Mouse (Mus musculus): ENCODE results near the gene Asprv1. TPM values are rescaled to one million over a fixed set of nuclear protein-coding genes. Genes with fewer than 3 reads are reported as not detected.

The Asprv1 gene
- polyA plus RNA-seq, 1 experiment from 2014 or later: 2,145 TPM

- WGBS: 86% methylated on average over 10 of the region's 10 CpGs
- no peaks in the 10 kb centered on the region for H3K9me3 ChIP-seq (ENCODE audit: control insufficient read depth, low read length)
- H3K4me1 ChIP-seq (replicated peaks; ENCODE audit: control insufficient read depth, insufficient read depth): no peaks in the 10 kb centered on the region
- H3K4me3 ChIP-seq (ENCODE audit: low read depth, low read length): no peak overlapping the region
- TF ChIP-seq CTCF (IDR thresholded peaks at IDR 0.05; ENCODE audit: low read depth): peak; percentile 47
- no peak for TF ChIP-seq EP300 (optimal IDR thresholded peaks at IDR 0.05)
- DNase-seq (ENCODE audit: low spot score): no peak
- ATAC-seq (ENCODE audit: low FRiP score, low TSS enrichment): no peak
- no peak overlapping the region for H3K4me2 ChIP-seq (replicated peaks; ENCODE audit: low read depth)
- H3K27ac ChIP-seq (replicated peaks): no peak overlapping the region
- no peak overlapping the region for H3K9ac ChIP-seq (ENCODE audit: low read length)
- H3K27me3 ChIP-seq (ENCODE audit: control insufficient read depth, insufficient read depth, low read length): no peaks in the 10 kb centered on the region
- no peaks in the 10 kb centered on the region for H3K36me3 ChIP-seq (ENCODE audit: control insufficient read depth, insufficient read depth, low read length)
These were observed 34.6 kb upstream of the Asprv1 start for GRCm38 (mm10) chr6:86593146-86593897.

- no peak for TF ChIP-seq EP300 (optimal IDR thresholded peaks at IDR 0.05)
- TF ChIP-seq CTCF (IDR thresholded peaks at IDR 0.05; ENCODE audit: low read depth): no peak
- peak; percentile 21; the same call in 1 of the 2 replicates for ATAC-seq (ENCODE audit: low FRiP score, low TSS enrichment)
These were observed 33.3 kb upstream of the Asprv1 start for GRCm38 (mm10) chr6:86594636-86595035.

GRCm38 (mm10) chr6:86595865-86596440 is 32.0 kb upstream of the Asprv1 start:
- Histone ChIP-seq H3K4me1 (replicated peaks; ENCODE audit: control insufficient read depth, insufficient read depth) (peaks cover 5% of the 10 kb centered on the region; the same call in 1 of the 2 replicates), H3K4me3 (ENCODE audit: low read depth, low read length) (no peak overlapping the region), H3K36me3 (ENCODE audit: control insufficient read depth, insufficient read depth, low read length) (no peaks in the 10 kb centered on the region), H3K27ac (replicated peaks) (peak overlapping the region; percentile 45), H3K9me3 (ENCODE audit: control insufficient read depth, low read length) (no peaks in the 10 kb centered on the region), H3K4me2 (replicated peaks; ENCODE audit: low read depth) (no peak overlapping the region), H3K9ac (ENCODE audit: low read length) (no peak overlapping the region), H3K27me3 (ENCODE audit: control insufficient read depth, insufficient read depth, low read length) (no peaks in the 10 kb centered on the region)
- 58% methylated on average over 17 of the region's 17 CpGs for WGBS
- ATAC-seq (ENCODE audit: low FRiP score, low TSS enrichment) (peak; percentile 79), DNase-seq (ENCODE audit: low spot score) (peak; percentile 87)
- TF ChIP-seq EP300 (optimal IDR thresholded peaks at IDR 0.05): no peak
- TF ChIP-seq CTCF (IDR thresholded peaks at IDR 0.05; ENCODE audit: low read depth): no peak; the same call in 1 of the 2 replicates

More at GRCm38 (mm10) chr6:86594636-86595035, 33.3 kb upstream of the Asprv1 start:
- no peaks in the 10 kb centered on the region for H3K9me3 ChIP-seq (ENCODE audit: control insufficient read depth, low read length)
- H3K4me1 ChIP-seq (replicated peaks; ENCODE audit: control insufficient read depth, insufficient read depth): no peaks in the 10 kb centered on the region
- no peaks in the 10 kb centered on the region for H3K27me3 ChIP-seq (ENCODE audit: control insufficient read depth, insufficient read depth, low read length)
- peak; percentile 87 for DNase-seq (ENCODE audit: low spot score)
- H3K9ac ChIP-seq (ENCODE audit: low read length): 0 out of 2 replicates have a peak overlapping the region, but pooled peaks have one; percentile 8
- H3K4me2 ChIP-seq (replicated peaks; ENCODE audit: low read depth): peak overlapping the region; percentile 40
- H3K27ac ChIP-seq (replicated peaks): peak overlapping the region; percentile 45
- peak overlapping the region; percentile 27 for H3K4me3 ChIP-seq (ENCODE audit: low read depth, low read length)
- 20% methylated on average over 9 of the region's 9 CpGs for WGBS
- H3K36me3 ChIP-seq (ENCODE audit: control insufficient read depth, insufficient read depth, low read length): no peaks in the 10 kb centered on the region

- WGBS: 73% methylated on average over 5 of the region's 5 CpGs
- no peak overlapping the region for H3K4me3 ChIP-seq (ENCODE audit: low read depth, low read length)
- H3K4me1 ChIP-seq (replicated peaks; ENCODE audit: control insufficient read depth, insufficient read depth): peaks cover 5% of the 10 kb centered on the region; the same call in 1 of the 2 replicates
- H3K4me2 ChIP-seq (replicated peaks; ENCODE audit: low read depth): no peak overlapping the region
- no peaks in the 10 kb centered on the region for H3K27me3 ChIP-seq (ENCODE audit: control insufficient read depth, insufficient read depth, low read length)
- DNase-seq (ENCODE audit: low spot score): peak; percentile 31
- TF ChIP-seq EP300 (optimal IDR thresholded peaks at IDR 0.05) (no peak), CTCF (IDR thresholded peaks at IDR 0.05; ENCODE audit: low read depth) (no peak)
- no peaks in the 10 kb centered on the region for H3K36me3 ChIP-seq (ENCODE audit: control insufficient read depth, insufficient read depth, low read length)
- no peaks in the 10 kb centered on the region for H3K9me3 ChIP-seq (ENCODE audit: control insufficient read depth, low read length)
- H3K9ac ChIP-seq (ENCODE audit: low read length): no peak overlapping the region
- ATAC-seq (ENCODE audit: low FRiP score, low TSS enrichment): peak; percentile 68
- peak overlapping the region; percentile 89 for H3K27ac ChIP-seq (replicated peaks)
These were observed 29.2 kb upstream of the Asprv1 start for GRCm38 (mm10) chr6:86598742-86599193.

GRCm38 (mm10) chr6:86599197-86599596 is 28.8 kb upstream of the Asprv1 start:
- H3K4me2 ChIP-seq (replicated peaks; ENCODE audit: low read depth): no peak overlapping the region
- H3K27me3 ChIP-seq (ENCODE audit: control insufficient read depth, insufficient read depth, low read length): no peaks in the 10 kb centered on the region
- peaks cover 5% of the 10 kb centered on the region; the same call in 1 of the 2 replicates for H3K4me1 ChIP-seq (replicated peaks; ENCODE audit: control insufficient read depth, insufficient read depth)
- TF ChIP-seq EP300 (optimal IDR thresholded peaks at IDR 0.05) (no peak), CTCF (IDR thresholded peaks at IDR 0.05; ENCODE audit: low read depth) (peak; percentile 93)
- DNase-seq (ENCODE audit: low spot score) (peak; percentile 80), ATAC-seq (ENCODE audit: low FRiP score, low TSS enrichment) (0 out of 2 replicates have a peak, but pooled peaks have one; percentile 10)
- WGBS: 25% methylated on average over 4 of the region's 4 CpGs
- no peaks in the 10 kb centered on the region for H3K36me3 ChIP-seq (ENCODE audit: control insufficient read depth, insufficient read depth, low read length)
- H3K4me3 ChIP-seq (ENCODE audit: low read depth, low read length): no peak overlapping the region
- H3K9me3 ChIP-seq (ENCODE audit: control insufficient read depth, low read length): no peaks in the 10 kb centered on the region
- peak overlapping the region; percentile 89 for H3K27ac ChIP-seq (replicated peaks)
- no peak overlapping the region for H3K9ac ChIP-seq (ENCODE audit: low read length)
